Mouse (Mus musculus) kidney, adult 9 months (tissue): ENCODE results near the gene Cabp7.
"Not testable (repeated sequence)": the region's sequence is repeated elsewhere in the genome, so short reads cannot be mapped to it uniquely, and the experiment has no call there.

Experiments used
- DNase-seq: peaks from one replicate; pipeline ENCODE4 v3.0.0; 2022

Cabp7 gene

GRCm38 (mm10) chr11:4745969-4746368 is 609 bp downstream of the Cabp7 start:
- DNase-seq = no peak

- no peak for DNase-seq
Observed at GRCm38 (mm10) chr11:4744691-4745090, 1.9 kb downstream of the Cabp7 start.

GRCm38 (mm10) chr11:4740785-4741184 is 5.8 kb downstream of the Cabp7 start:
- DNase-seq = no peak

GRCm38 (mm10) chr11:4738719-4739118 is 7.9 kb downstream of the Cabp7 start:
- no peak for DNase-seq

- DNase-seq = no peak
Observed at GRCm38 (mm10) chr11:4737682-4738081, 8.9 kb downstream of the Cabp7 start.

- no peak for DNase-seq
Observed at GRCm38 (mm10) chr11:4736355-4736754, 10.2 kb downstream of the Cabp7 start.

GRCm38 (mm10) chr11:4734179-4734578 is 12.4 kb downstream of the Cabp7 start:
- no peak for DNase-seq

- DNase-seq = no peak
Observed at GRCm38 (mm10) chr11:4731781-4732180, 14.8 kb downstream of the Cabp7 start.

- no peak for DNase-seq
Observed at GRCm38 (mm10) chr11:4730913-4731312, 15.7 kb downstream of the Cabp7 start.

GRCm38 (mm10) chr11:4730096-4730495 is 16.5 kb downstream of the Cabp7 start:
- no peak for DNase-seq

GRCm38 (mm10) chr11:4729603-4730002 is 17.0 kb downstream of the Cabp7 start:
- no peak for DNase-seq

GRCm38 (mm10) chr11:4721728-4722127 is 24.9 kb downstream of the Cabp7 start:
- DNase-seq = no peak

GRCm38 (mm10) chr11:4720900-4721580 is 25.5 kb downstream of the Cabp7 start:
- no peak for DNase-seq

- no peak for DNase-seq
Observed at GRCm38 (mm10) chr11:4720393-4720792, 26.2 kb downstream of the Cabp7 start.

GRCm38 (mm10) chr11:4719961-4720360 is 26.6 kb downstream of the Cabp7 start:
- no peak for DNase-seq

- DNase-seq = no peak
Observed at GRCm38 (mm10) chr11:4718548-4718947, 28.0 kb downstream of the Cabp7 start.

- DNase-seq = no peak
Observed at GRCm38 (mm10) chr11:4716530-4717236, 29.9 kb downstream of the Cabp7 start.

GRCm38 (mm10) chr11:4715596-4715995 is 31.0 kb downstream of the Cabp7 start:
- no peak for DNase-seq

GRCm38 (mm10) chr11:4714727-4715126 is 31.9 kb downstream of the Cabp7 start:
- no peak for DNase-seq

- no peak for DNase-seq
Observed at GRCm38 (mm10) chr11:4712822-4713221, 33.8 kb downstream of the Cabp7 start.

GRCm38 (mm10) chr11:4710188-4710587 is 36.4 kb downstream of the Cabp7 start:
- DNase-seq = not testable (repeated sequence)

GRCm38 (mm10) chr11:4705178-4705577 is 41.4 kb downstream of the Cabp7 start:
- no peak for DNase-seq

GRCm38 (mm10) chr11:4704072-4704964 is 42.3 kb downstream of the Cabp7 start, which contains the start of the genes Uqcr10 and Zmat5:
Uqcr10 (minus strand) TSS chr11:4704342.
Zmat5 (plus strand) TSS chr11:4704678.
- DNase-seq = peak; percentile 96
